Mouse (Mus musculus) embryonic fibroblast, embryonic 13.5 days (primary cell): ENCODE results near the gene Cga.

Experiments used
- CTCF ChIP-seq: IDR thresholded peaks from 2 replicates; pipeline ENCODE4 v1.5.1; 2011; ENCODE audit warnings: mild to moderate bottlenecking, control low read depth, low read length, moderate library complexity, borderline replicate concordance; ENCODE audit not compliant: insufficient read depth
- POLR2A ChIP-seq: IDR thresholded peaks from 2 replicates; pipeline ENCODE4 v1.6.1; 2011; ENCODE audit warnings: low read depth, mild to moderate bottlenecking, control low read depth, low read length, moderate library complexity

- no peak for TF ChIP-seq CTCF
- TF ChIP-seq POLR2A = no peak
These were observed 6.6 kb downstream of the Cga start for GRCm38 (mm10) chr4:34900155-34900554.
